Mouse (Mus musculus): ENCODE results near the gene Gdf15. TPM values are rescaled to one million over a fixed set of nuclear protein-coding genes. Genes with fewer than 3 reads are reported as not detected.

Gene Gdf15
- polyA plus RNA-seq, 1 experiment from 2014 or later: 0.20 TPM

- peaks cover 56% of the 10 kb centered on the region for H3K4me1 ChIP-seq (replicated peaks; ENCODE audit: control insufficient read depth, insufficient read depth, low read length)
- no peaks in the 10 kb centered on the region; the same call in 1 of the 2 replicates for H3K36me3 ChIP-seq (ENCODE audit: control insufficient read depth, insufficient read depth)
- no peaks in the 10 kb centered on the region for H3K27me3 ChIP-seq (replicated peaks; ENCODE audit: control insufficient read depth, insufficient read depth, low read length)
- peak overlapping the region; percentile 54 for H3K9ac ChIP-seq (replicated peaks; ENCODE audit: low read depth, low read length)
- H3K9me3 ChIP-seq (ENCODE audit: control insufficient read depth, low read length): no peaks in the 10 kb centered on the region
- WGBS: under 1% methylated on average over 29 of the region's 29 CpGs
- H3K4me3 ChIP-seq (replicated peaks; ENCODE audit: low read length): peak overlapping the region; percentile 53
- H3K4me2 ChIP-seq (ENCODE audit: low read length): peak overlapping the region; percentile 87
- peak; percentile 49 for ATAC-seq
- no peak overlapping the region for H3K27ac ChIP-seq (ENCODE audit: low read length)
These were observed 34.0 kb downstream of the Gdf15 start for GRCm38 (mm10) chr8:70598283-70598682.

DNA sequence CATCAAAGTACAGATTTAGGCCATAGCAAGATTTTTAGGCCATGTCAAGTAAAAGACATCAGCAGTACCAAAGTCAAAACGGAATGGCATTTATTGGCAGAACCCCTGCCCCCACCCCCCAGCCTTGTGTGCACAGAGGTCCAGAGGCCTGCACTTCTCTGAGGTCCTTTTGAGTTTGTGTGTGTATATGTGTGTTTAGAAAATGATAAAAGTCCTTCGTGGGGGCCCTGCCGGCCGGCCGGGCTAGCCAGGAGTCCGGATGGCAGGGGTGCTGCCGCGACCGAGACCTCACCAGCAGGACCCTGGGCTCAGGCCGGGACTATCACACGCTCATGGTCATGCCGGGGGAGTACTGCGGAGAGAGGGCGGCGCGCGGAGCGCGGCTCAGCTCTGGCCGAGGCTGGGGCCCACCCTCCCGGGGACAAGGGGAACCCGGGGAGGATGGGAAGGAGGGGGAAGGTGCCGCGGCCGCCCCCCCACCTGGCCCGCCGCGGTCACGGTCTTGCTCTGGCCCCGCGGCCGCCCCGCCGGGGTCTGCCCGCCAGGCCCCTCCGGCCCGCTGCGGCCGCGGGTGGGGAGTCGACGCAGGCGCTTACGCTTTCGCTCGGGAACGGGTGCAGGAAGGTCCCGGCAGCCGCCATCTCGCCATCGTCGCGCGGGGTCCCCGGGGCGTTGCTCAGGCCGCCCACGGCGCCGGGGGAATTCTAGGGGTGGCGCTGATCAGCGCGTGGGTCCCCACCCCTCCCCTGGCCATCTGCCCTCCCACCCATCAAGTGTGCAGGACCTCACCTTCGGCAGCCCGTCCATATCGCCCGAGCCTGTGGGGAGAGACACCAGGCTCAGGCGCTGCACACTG is 34.6 kb downstream of the Gdf15 start:
- H3K4me1 ChIP-seq (replicated peaks; ENCODE audit: control insufficient read depth, insufficient read depth, low read length): peaks cover 56% of the 10 kb centered on the region
- peak overlapping the region; percentile 53 for H3K4me3 ChIP-seq (replicated peaks; ENCODE audit: low read length)
- no peaks in the 10 kb centered on the region for H3K9me3 ChIP-seq (ENCODE audit: control insufficient read depth, low read length)
- no peaks in the 10 kb centered on the region; the same call in 1 of the 2 replicates for H3K36me3 ChIP-seq (ENCODE audit: control insufficient read depth, insufficient read depth)
- no peaks in the 10 kb centered on the region for H3K27me3 ChIP-seq (replicated peaks; ENCODE audit: control insufficient read depth, insufficient read depth, low read length)
- peak overlapping the region; percentile 54 for H3K9ac ChIP-seq (replicated peaks; ENCODE audit: low read depth, low read length)
- no peak for ATAC-seq
- peak overlapping the region; percentile 87 for H3K4me2 ChIP-seq (ENCODE audit: low read length)
- no peak overlapping the region for H3K27ac ChIP-seq (ENCODE audit: low read length)
- 10% methylated on average over 62 of the region's 68 CpGs for WGBS

DNA sequence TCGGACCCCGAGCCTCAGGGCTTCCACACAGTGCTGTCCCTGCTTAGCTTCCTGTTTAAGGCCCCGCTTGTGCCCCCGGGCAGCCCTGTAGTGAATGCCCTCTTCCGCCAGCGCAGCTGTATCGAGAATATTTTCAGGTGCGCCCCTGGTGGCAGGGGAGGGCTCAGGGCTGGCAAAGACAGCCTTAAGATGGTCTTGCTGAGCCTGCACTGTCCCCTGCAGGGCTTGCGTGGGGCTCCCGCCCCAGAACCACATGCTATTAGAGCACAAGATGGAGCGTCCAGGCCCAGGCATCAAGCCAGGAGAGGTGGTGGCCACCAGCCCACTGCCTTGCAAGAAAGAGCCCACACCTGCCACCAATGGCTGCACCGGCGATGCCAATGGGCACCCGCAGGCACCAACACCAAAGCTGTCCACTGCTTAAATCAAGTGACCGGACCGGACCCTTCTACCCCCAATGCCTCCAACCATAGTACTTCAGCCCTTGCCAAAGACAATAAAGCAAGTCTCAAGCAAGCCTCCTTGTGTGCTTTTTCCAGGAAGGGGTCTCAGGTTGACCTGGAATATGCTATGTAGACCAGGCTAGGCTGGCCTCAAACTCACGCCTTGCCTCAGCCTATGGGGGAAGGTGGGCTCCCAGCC is 35.4 kb downstream of the Gdf15 start:
- Histone ChIP-seq H3K4me3 (replicated peaks; ENCODE audit: low read length) (peak overlapping the region; percentile 53; the same call in 1 of the 2 replicates), H3K4me1 (replicated peaks; ENCODE audit: control insufficient read depth, insufficient read depth, low read length) (peaks cover 54% of the 10 kb centered on the region), H3K9me3 (ENCODE audit: control insufficient read depth, low read length) (no peaks in the 10 kb centered on the region), H3K4me2 (ENCODE audit: low read length) (peak overlapping the region; percentile 87; the same call in 1 of the 2 replicates), H3K27me3 (replicated peaks; ENCODE audit: control insufficient read depth, insufficient read depth, low read length) (no peaks in the 10 kb centered on the region), H3K9ac (replicated peaks; ENCODE audit: low read depth, low read length) (peak overlapping the region; percentile 54; the same call in 1 of the 2 replicates), H3K27ac (ENCODE audit: low read length) (no peak overlapping the region), H3K36me3 (ENCODE audit: control insufficient read depth, insufficient read depth) (no peaks in the 10 kb centered on the region)
- ATAC-seq: no peak
- WGBS: 73% methylated on average over 17 of the region's 17 CpGs

DNA sequence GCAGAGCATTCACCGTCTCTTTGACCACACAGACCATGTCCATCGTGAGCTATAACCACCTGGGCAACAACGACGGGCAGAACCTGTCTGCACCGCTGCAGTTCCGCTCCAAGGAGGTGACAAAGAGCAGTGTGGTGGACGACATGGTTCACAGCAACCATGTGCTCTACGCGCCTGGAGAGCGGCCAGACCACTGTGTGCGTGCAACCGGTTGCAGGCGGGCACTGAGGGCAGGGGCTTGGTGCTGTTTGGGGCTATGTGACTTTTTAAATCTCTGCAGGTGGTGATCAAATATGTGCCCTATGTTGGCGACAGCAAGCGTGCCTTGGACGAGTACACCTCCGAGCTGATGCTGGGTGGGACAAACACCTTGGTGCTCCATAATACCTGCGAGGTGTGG is 36.0 kb downstream of the Gdf15 start:
- Histone ChIP-seq H3K4me1 (replicated peaks; ENCODE audit: control insufficient read depth, insufficient read depth, low read length) (peaks cover 48% of the 10 kb centered on the region), H3K4me3 (replicated peaks; ENCODE audit: low read length) (no peak overlapping the region), H3K9me3 (ENCODE audit: control insufficient read depth, low read length) (no peaks in the 10 kb centered on the region), H3K9ac (replicated peaks; ENCODE audit: low read depth, low read length) (no peak overlapping the region), H3K4me2 (ENCODE audit: low read length) (no peak overlapping the region), H3K36me3 (ENCODE audit: control insufficient read depth, insufficient read depth) (no peaks in the 10 kb centered on the region), H3K27ac (ENCODE audit: low read length) (no peak overlapping the region), H3K27me3 (replicated peaks; ENCODE audit: control insufficient read depth, insufficient read depth, low read length) (no peaks in the 10 kb centered on the region)
- WGBS: 91% methylated on average over 18 of the region's 18 CpGs
- ATAC-seq: no peak

DNA sequence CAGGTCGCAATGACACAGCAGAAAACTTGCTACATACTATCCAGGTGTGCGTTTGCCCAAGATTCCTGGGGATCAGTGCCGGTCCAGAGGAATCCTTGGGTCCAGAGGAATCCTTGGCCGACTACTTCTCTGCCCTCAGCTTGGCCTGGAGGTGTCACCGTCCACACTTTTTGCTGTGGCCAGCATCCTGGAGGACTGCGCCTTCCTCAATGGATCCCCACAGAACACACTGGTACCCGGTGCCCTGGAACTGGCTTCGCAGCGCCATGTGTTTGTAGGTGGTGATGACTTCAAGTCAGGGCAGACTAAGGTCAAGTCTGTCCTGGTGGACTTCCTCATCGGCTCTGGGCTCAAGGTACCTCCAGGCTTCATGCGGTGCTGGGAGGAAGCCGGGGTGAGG is 36.4 kb downstream of the Gdf15 start:
- Histone ChIP-seq H3K9ac (replicated peaks; ENCODE audit: low read depth, low read length) (no peak overlapping the region), H3K9me3 (ENCODE audit: control insufficient read depth, low read length) (no peaks in the 10 kb centered on the region), H3K27me3 (replicated peaks; ENCODE audit: control insufficient read depth, insufficient read depth, low read length) (no peaks in the 10 kb centered on the region), H3K27ac (ENCODE audit: low read length) (no peak overlapping the region), H3K4me3 (replicated peaks; ENCODE audit: low read length) (no peak overlapping the region), H3K4me2 (ENCODE audit: low read length) (no peak overlapping the region), H3K36me3 (ENCODE audit: control insufficient read depth, insufficient read depth) (no peaks in the 10 kb centered on the region), H3K4me1 (replicated peaks; ENCODE audit: control insufficient read depth, insufficient read depth, low read length) (peaks cover 44% of the 10 kb centered on the region)
- 93% methylated on average over 12 of the region's 12 CpGs for WGBS
- ATAC-seq: no peak

GRCm38 (mm10) chr8:70594621-70595564 is 37.4 kb downstream of the Gdf15 start:
- H3K27ac ChIP-seq (ENCODE audit: low read length): no peak overlapping the region
- peaks cover 39% of the 10 kb centered on the region for H3K4me1 ChIP-seq (replicated peaks; ENCODE audit: control insufficient read depth, insufficient read depth, low read length)
- peak overlapping the region; percentile 59 for H3K9ac ChIP-seq (replicated peaks; ENCODE audit: low read depth, low read length)
- WGBS: 10% methylated on average over 82 of the region's 82 CpGs
- peak overlapping the region; percentile 67 for H3K4me3 ChIP-seq (replicated peaks; ENCODE audit: low read length)
- no peaks in the 10 kb centered on the region for H3K27me3 ChIP-seq (replicated peaks; ENCODE audit: control insufficient read depth, insufficient read depth, low read length)
- H3K36me3 ChIP-seq (ENCODE audit: control insufficient read depth, insufficient read depth): 0 out of 2 replicates have a peak, but pooled peaks cover 2% of the 10 kb centered on the region
- no peaks in the 10 kb centered on the region for H3K9me3 ChIP-seq (ENCODE audit: control insufficient read depth, low read length)
- peak overlapping the region; percentile 88 for H3K4me2 ChIP-seq (ENCODE audit: low read length)
- ATAC-seq: peak; percentile 9

- 0 out of 2 replicates have a peak, but pooled peaks cover 4% of the 10 kb centered on the region for H3K36me3 ChIP-seq (ENCODE audit: control insufficient read depth, insufficient read depth)
- peak within 1 kb of the TSS; percentile 59 for H3K9ac ChIP-seq (replicated peaks; ENCODE audit: low read depth, low read length)
- peak; percentile 79 for ATAC-seq
- no peak within 1 kb of the TSS for H3K27ac ChIP-seq (ENCODE audit: low read length)
- peak within 1 kb of the TSS; percentile 88 for H3K4me2 ChIP-seq (ENCODE audit: low read length)
- H3K27me3 ChIP-seq (replicated peaks; ENCODE audit: control insufficient read depth, insufficient read depth, low read length): no peaks in the 10 kb centered on the region
- peak within 1 kb of the TSS; percentile 67 for H3K4me3 ChIP-seq (replicated peaks; ENCODE audit: low read length)
- under 1% methylated on average over 40 of the region's 40 CpGs for WGBS
- H3K4me1 ChIP-seq (replicated peaks; ENCODE audit: control insufficient read depth, insufficient read depth, low read length): peaks cover 39% of the 10 kb centered on the region
- H3K9me3 ChIP-seq (ENCODE audit: control insufficient read depth, low read length): no peaks in the 10 kb centered on the region
These were observed 38.2 kb downstream of the Gdf15 start, which contains the start of gene Isyna1 for GRCm38 (mm10) chr8:70593961-70594609. TSS of gene Isyna1 (plus strand) at chr8:70594373.

DNA sequence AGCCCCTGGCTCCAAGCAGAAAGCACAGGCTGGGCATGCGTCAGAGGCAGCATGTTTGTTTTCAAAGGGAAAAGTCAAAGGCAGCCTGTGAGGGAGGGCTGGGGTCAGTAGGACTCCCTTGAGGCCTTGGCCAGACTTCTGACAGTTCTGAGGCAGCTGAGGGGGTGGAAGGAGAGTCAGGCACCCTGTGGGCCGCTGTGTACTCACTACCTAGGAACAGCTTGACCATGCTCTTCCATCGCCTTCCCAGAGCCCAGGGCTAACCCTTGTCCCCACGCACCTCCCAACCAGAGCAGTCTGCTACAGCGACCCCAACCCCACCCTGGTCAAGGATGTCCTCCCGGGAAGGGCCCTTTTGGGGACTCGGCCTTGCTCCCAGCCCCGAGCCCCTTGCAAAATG is 39.1 kb downstream of the Gdf15 start:
- H3K4me2 ChIP-seq (ENCODE audit: low read length): no peak overlapping the region

More for the DNA sequence above, 39.1 kb downstream of the Gdf15 start:
- no peak overlapping the region for H3K4me3 ChIP-seq (replicated peaks; ENCODE audit: low read length)
- WGBS: 54% methylated on average over 8 of the region's 8 CpGs
- H3K4me1 ChIP-seq (replicated peaks; ENCODE audit: control insufficient read depth, insufficient read depth, low read length): peaks cover 30% of the 10 kb centered on the region
- no peaks in the 10 kb centered on the region for H3K9me3 ChIP-seq (ENCODE audit: control insufficient read depth, low read length)
- H3K27ac ChIP-seq (ENCODE audit: low read length): no peak overlapping the region
- no peak overlapping the region for H3K9ac ChIP-seq (replicated peaks; ENCODE audit: low read depth, low read length)
- H3K27me3 ChIP-seq (replicated peaks; ENCODE audit: control insufficient read depth, insufficient read depth, low read length): no peaks in the 10 kb centered on the region
- ATAC-seq: no peak
- 0 out of 2 replicates have a peak, but pooled peaks cover 4% of the 10 kb centered on the region for H3K36me3 ChIP-seq (ENCODE audit: control insufficient read depth, insufficient read depth)
